Mouse (Mus musculus): ENCODE measurements around the gene Atad1. TPM values are rescaled to one million over a fixed set of nuclear protein-coding genes. Genes with fewer than 3 reads are reported as not detected.

The Atad1 gene
- polyA plus RNA-seq, 1 experiment from 2014 or later, result 105 TPM

DNA sequence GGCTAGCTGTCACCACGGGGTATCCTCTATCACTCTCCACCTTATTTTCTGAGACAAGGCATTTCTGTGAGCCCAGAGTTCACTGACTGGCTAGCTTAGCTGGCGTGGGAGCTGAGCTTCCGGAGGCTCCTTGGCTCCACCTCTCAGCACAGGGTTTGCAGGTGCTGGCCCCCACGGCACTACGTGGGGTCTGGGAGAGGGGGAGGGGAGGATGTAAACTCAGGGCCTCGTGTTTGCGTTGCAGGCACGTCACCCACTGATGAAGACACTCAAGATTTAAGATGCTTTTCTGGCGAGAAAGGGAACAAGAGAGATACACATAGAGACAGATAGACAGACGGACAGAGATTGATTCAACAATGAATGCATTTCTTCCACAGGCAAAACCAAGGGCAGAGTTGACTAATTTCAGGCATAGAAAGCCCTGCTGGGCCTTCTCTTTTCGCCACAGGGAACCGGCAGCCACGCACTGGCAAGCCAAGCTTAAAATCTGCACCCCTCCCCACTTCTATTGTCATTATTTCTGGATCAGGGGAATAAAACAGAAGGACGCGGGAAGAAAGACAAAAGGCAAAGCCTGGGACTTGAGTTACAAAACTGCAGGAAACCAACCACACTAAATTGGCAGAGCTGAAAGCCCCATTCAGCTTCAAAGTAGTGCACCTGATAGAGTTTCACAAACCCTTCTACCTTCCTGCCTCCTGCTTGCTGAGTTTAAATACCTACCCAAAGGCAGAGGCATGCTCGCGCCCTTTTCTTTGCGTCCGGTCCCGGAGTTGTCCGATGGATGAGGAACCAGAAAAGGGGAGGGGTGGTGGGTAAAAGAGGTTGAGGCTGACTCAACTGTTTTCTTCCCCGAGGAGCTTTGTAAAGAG, 12.9 kb downstream of the Atad1 start:
- 0 out of 2 replicates have a peak overlapping the region, but pooled peaks have one; percentile 21 for H3K27ac ChIP-seq (ENCODE audit: low read depth, low read length)

DNA sequence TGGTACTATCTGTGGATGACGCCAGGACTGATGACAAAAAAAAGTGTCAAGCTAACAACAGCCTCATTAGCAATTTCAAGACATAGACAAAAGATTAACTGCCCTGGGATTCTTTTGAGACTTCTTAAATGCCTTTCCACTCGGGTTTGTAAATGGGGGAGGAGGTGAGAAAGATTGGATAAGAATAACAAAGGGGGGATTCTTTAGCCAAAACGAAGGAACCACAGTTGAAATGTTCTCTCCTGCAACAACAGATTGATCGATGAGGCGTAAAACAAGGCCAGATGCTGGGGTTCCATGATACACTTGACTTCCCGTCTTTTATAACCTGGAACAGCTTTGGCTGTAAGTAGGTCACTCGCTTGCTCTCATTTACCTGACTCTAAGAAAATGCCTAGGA, 15.8 kb downstream of the Atad1 start:
- H3K27me3 ChIP-seq (ENCODE audit: control insufficient read depth, insufficient read depth, low read length), result no peaks in the 10 kb centered on the region
- no peak overlapping the region for H3K4me2 ChIP-seq (ENCODE audit: low read depth)
- 7% methylated on average over 7 of the region's 7 CpGs for WGBS
- peak; percentile 30 for DNase-seq (ENCODE audit: low spot score)
- H3K9me3 ChIP-seq (ENCODE audit: control insufficient read depth, low read length), result no peaks in the 10 kb centered on the region
- no peak overlapping the region for H3K4me3 ChIP-seq (ENCODE audit: low read depth, low read length)
- no peak overlapping the region for H3K9ac ChIP-seq (ENCODE audit: low read length)
- no peak; the same call in 1 of the 2 replicates for ATAC-seq (ENCODE audit: insufficient read depth, low FRiP score, low TSS enrichment)
- H3K27ac ChIP-seq (ENCODE audit: low read depth, low read length), result no peak overlapping the region
- no peaks in the 10 kb centered on the region for H3K36me3 ChIP-seq (ENCODE audit: control insufficient read depth, insufficient read depth, low read length)
- peaks cover 21% of the 10 kb centered on the region for H3K4me1 ChIP-seq (ENCODE audit: control insufficient read depth, insufficient read depth, low read length)

More for the DNA sequence above, 12.9 kb downstream of the Atad1 start:
- Histone ChIP-seq H3K4me1 (ENCODE audit: control insufficient read depth, insufficient read depth, low read length) (peaks cover 21% of the 10 kb centered on the region), H3K27me3 (ENCODE audit: control insufficient read depth, insufficient read depth, low read length) (no peaks in the 10 kb centered on the region), H3K4me2 (ENCODE audit: low read depth) (peak overlapping the region; percentile 35), H3K9me3 (ENCODE audit: control insufficient read depth, low read length) (no peaks in the 10 kb centered on the region), H3K4me3 (ENCODE audit: low read depth, low read length) (peak overlapping the region; percentile 3; the same call in 1 of the 2 replicates), H3K9ac (ENCODE audit: low read length) (peak overlapping the region; percentile 20), H3K36me3 (ENCODE audit: control insufficient read depth, insufficient read depth, low read length) (no peaks in the 10 kb centered on the region)
- ATAC-seq (ENCODE audit: insufficient read depth, low FRiP score, low TSS enrichment) (peak; percentile 51), DNase-seq (ENCODE audit: low spot score) (peak; percentile 54)
- WGBS, result 1% methylated on average over 22 of the region's 22 CpGs

DNA sequence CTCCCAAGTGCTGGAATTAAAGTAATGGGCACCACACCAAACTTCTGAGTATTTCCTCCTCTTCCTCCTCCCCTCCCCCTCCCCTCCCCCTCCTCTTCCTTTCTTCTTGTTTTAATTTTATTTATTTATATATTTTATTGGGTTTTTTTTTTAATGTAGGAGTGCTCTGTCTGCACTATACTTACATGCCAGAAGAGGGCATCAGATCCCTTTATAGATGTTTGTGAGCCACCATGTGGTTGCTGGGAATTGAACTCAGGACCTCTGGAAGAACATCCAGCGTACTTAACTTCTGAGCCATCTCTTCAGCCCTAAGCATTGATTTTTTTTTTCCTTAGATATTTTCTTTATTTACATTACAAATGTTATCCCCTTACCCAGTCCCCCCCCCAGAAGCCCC, 19.3 kb downstream of the Atad1 start:
- no peaks in the 10 kb centered on the region for H3K36me3 ChIP-seq (ENCODE audit: control insufficient read depth, insufficient read depth, low read length)
- H3K9ac ChIP-seq (ENCODE audit: low read length), result no peak overlapping the region
- no peak overlapping the region for H3K4me2 ChIP-seq (ENCODE audit: low read depth)
- peaks cover 10% of the 10 kb centered on the region for H3K4me1 ChIP-seq (ENCODE audit: control insufficient read depth, insufficient read depth, low read length)
- ATAC-seq (ENCODE audit: insufficient read depth, low FRiP score, low TSS enrichment), result no peak
- H3K27me3 ChIP-seq (ENCODE audit: control insufficient read depth, insufficient read depth, low read length), result no peaks in the 10 kb centered on the region
- H3K9me3 ChIP-seq (ENCODE audit: control insufficient read depth, low read length), result no peaks in the 10 kb centered on the region
- H3K27ac ChIP-seq (ENCODE audit: low read depth, low read length), result no peak overlapping the region
- no peak for DNase-seq (ENCODE audit: low spot score)
- WGBS, result 92% methylated on average over 1 of the region's 1 CpGs
- no peak overlapping the region for H3K4me3 ChIP-seq (ENCODE audit: low read depth, low read length)

DNA sequence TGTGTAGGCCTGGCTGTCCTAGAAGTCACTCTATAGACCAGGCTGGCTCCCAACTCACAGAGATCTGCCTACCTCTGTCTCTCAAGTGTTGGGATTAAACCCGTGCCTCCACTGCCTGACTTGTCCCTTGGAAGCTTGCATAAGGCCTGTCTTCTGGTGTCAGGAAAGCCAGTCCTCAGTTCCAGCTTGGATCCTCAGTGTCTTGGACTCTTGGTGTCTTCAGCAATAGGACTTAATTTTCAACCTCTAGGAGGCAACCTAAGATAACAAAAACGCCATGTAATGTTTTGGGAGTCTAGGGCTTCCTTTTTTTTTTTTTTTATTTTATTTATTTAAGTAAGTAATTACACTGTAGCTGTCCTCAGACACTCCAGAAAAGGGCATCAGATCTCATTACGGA, 22.0 kb downstream of the Atad1 start:
- Histone ChIP-seq H3K4me1 (ENCODE audit: control insufficient read depth, insufficient read depth, low read length) (no peaks in the 10 kb centered on the region), H3K27me3 (ENCODE audit: control insufficient read depth, insufficient read depth, low read length) (no peaks in the 10 kb centered on the region), H3K36me3 (ENCODE audit: control insufficient read depth, insufficient read depth, low read length) (no peaks in the 10 kb centered on the region), H3K4me3 (ENCODE audit: low read depth, low read length) (no peak overlapping the region), H3K27ac (ENCODE audit: low read depth, low read length) (no peak overlapping the region), H3K4me2 (ENCODE audit: low read depth) (no peak overlapping the region), H3K9ac (ENCODE audit: low read length) (no peak overlapping the region), H3K9me3 (ENCODE audit: control insufficient read depth, low read length) (no peaks in the 10 kb centered on the region)
- ATAC-seq (ENCODE audit: insufficient read depth, low FRiP score, low TSS enrichment) (no peak), DNase-seq (ENCODE audit: low spot score) (no peak)
- 66% methylated on average over 3 of the region's 3 CpGs for WGBS

DNA sequence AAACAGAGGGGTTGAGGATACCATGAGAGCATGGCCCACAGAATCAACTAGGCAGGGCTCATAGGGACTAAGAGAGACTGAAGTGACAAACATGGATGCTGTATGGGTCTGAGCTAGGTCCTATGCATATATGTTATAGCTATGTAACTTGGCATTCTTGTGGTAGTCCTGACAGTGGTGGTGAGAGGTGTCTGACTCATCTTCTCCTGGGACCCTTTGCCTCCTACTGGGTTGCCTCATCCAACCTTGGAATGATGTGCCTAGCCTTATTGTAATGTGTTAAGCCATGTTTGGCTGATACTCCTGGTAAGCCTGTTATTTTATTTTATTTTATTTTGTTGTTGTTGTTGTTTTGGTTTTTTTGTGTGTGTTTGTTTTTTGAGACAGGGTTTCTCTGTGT, 23.9 kb downstream of the Atad1 start:
- Histone ChIP-seq H3K27ac (ENCODE audit: low read depth, low read length) (no peak overlapping the region), H3K27me3 (ENCODE audit: control insufficient read depth, insufficient read depth, low read length) (no peaks in the 10 kb centered on the region), H3K9me3 (ENCODE audit: control insufficient read depth, low read length) (no peaks in the 10 kb centered on the region), H3K4me3 (ENCODE audit: low read depth, low read length) (no peak overlapping the region), H3K9ac (ENCODE audit: low read length) (no peak overlapping the region), H3K36me3 (ENCODE audit: control insufficient read depth, insufficient read depth, low read length) (no peaks in the 10 kb centered on the region), H3K4me1 (ENCODE audit: control insufficient read depth, insufficient read depth, low read length) (peaks cover 4% of the 10 kb centered on the region; the same call in 1 of the 2 replicates), H3K4me2 (ENCODE audit: low read depth) (no peak overlapping the region)
- ATAC-seq (ENCODE audit: insufficient read depth, low FRiP score, low TSS enrichment) (no peak), DNase-seq (ENCODE audit: low spot score) (no peak)

DNA sequence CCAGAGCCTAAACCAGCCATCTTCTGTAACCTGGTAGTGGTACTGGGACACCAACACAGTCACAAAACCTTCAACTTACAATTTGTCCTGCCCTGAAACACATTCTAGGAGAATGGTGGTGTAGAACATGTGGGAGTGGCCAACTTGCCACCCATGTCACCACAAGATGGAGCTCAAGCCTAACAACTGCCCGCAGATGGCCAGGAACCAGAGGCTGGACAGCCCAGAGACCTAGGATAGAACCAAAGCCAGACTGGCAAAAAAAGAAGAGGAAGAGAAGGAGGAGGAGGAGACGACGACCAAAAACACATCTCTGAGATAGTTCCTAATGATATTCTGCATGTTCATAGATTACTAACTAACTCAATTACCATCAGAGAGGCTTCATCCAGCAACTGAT, 24.4 kb downstream of the Atad1 start:
- Histone ChIP-seq H3K27ac (ENCODE audit: low read depth, low read length) (no peak overlapping the region), H3K27me3 (ENCODE audit: control insufficient read depth, insufficient read depth, low read length) (no peaks in the 10 kb centered on the region), H3K4me3 (ENCODE audit: low read depth, low read length) (no peak overlapping the region), H3K9me3 (ENCODE audit: control insufficient read depth, low read length) (no peaks in the 10 kb centered on the region), H3K4me2 (ENCODE audit: low read depth) (no peak overlapping the region), H3K36me3 (ENCODE audit: control insufficient read depth, insufficient read depth, low read length) (no peaks in the 10 kb centered on the region), H3K9ac (ENCODE audit: low read length) (no peak overlapping the region), H3K4me1 (ENCODE audit: control insufficient read depth, insufficient read depth, low read length) (peaks cover 4% of the 10 kb centered on the region; the same call in 1 of the 2 replicates)
- DNase-seq (ENCODE audit: low spot score) (peak; percentile 79), ATAC-seq (ENCODE audit: insufficient read depth, low FRiP score, low TSS enrichment) (no peak)
- WGBS, result 14% methylated on average over 3 of the region's 3 CpGs

DNA sequence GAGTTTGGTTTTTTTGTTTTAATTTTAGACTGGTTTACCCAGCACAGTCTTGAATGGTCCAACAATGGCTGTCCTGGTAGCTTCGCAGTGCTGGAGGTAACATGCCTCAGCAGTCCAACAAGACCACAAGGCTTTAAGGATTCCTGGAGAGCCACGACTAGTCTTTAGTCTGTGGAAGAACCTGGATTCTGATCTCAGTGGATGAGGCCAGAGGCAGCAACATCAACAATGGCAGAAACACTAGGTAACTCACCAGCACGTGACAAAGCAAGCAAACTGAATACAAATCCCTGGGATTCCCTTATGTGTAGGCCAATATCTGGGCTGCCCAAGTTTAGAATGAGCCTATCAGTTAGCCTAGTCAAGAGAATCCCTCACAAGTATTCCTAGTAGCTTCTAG, 26.1 kb downstream of the Atad1 start:
- DNase-seq (ENCODE audit: low spot score) (no peak), ATAC-seq (ENCODE audit: insufficient read depth, low FRiP score, low TSS enrichment) (no peak)
- 89% methylated on average over 3 of the region's 3 CpGs for WGBS
- Histone ChIP-seq H3K4me3 (ENCODE audit: low read depth, low read length) (no peak overlapping the region), H3K27ac (ENCODE audit: low read depth, low read length) (no peak overlapping the region), H3K27me3 (ENCODE audit: control insufficient read depth, insufficient read depth, low read length) (no peaks in the 10 kb centered on the region), H3K4me1 (ENCODE audit: control insufficient read depth, insufficient read depth, low read length) (peaks cover 4% of the 10 kb centered on the region; the same call in 1 of the 2 replicates), H3K36me3 (ENCODE audit: control insufficient read depth, insufficient read depth, low read length) (no peaks in the 10 kb centered on the region), H3K9me3 (ENCODE audit: control insufficient read depth, low read length) (no peaks in the 10 kb centered on the region), H3K9ac (ENCODE audit: low read length) (no peak overlapping the region), H3K4me2 (ENCODE audit: low read depth) (no peak overlapping the region)

DNA sequence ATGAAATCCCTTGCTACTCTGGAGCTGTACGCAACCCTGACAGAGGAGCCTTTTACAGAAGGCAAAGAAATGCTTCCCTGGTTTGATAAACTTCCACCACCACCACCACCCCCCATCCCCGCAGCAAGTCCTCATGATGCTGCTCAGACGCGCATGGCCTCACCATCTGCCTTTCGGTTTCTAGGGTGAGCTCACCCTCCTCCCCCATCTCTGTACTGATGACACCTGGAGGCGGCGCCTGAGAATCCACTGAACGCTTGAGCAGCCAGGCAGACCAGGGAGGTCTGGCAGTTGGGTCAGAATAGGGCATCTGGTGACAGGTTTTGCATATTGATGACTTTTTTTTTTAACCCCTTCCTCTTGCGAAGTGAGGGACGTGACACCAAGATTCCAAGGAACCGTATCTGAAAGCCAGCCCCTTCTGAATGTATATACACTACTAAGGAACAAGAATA, 27.0 kb downstream of the Atad1 start:
- Histone ChIP-seq H3K36me3 (ENCODE audit: control insufficient read depth, insufficient read depth, low read length) (no peaks in the 10 kb centered on the region), H3K27me3 (ENCODE audit: control insufficient read depth, insufficient read depth, low read length) (no peaks in the 10 kb centered on the region), H3K4me2 (ENCODE audit: low read depth) (peak overlapping the region; percentile 82), H3K27ac (ENCODE audit: low read depth, low read length) (peak overlapping the region; percentile 87), H3K4me1 (ENCODE audit: control insufficient read depth, insufficient read depth, low read length) (peaks cover 4% of the 10 kb centered on the region; the same call in 1 of the 2 replicates), H3K4me3 (ENCODE audit: low read depth, low read length) (peak overlapping the region; percentile 89), H3K9me3 (ENCODE audit: control insufficient read depth, low read length) (no peaks in the 10 kb centered on the region), H3K9ac (ENCODE audit: low read length) (peak overlapping the region; percentile 91)
- DNase-seq (ENCODE audit: low spot score), result peak; percentile 81
- ATAC-seq (ENCODE audit: insufficient read depth, low FRiP score, low TSS enrichment), result peak; percentile 85
- WGBS, result under 1% methylated on average over 11 of the region's 11 CpGs
